Mouse (Mus musculus): Measurements from ENCODE around the gene Zfp786. TPM values are rescaled to one million over a fixed set of nuclear protein-coding genes. Genes with fewer than 3 reads are reported as not detected.
"Not testable (repeated sequence)": the region's sequence is repeated elsewhere in the genome, so short reads cannot be mapped to it uniquely, and the experiment has no call there.

Gene Zfp786
- 2.5 and 3.6 TPM in 2 replicates for polyA plus RNA-seq (2015; fragmentation: Nextera tagmentation; extraction: Ambion mirVana)

GRCm38 (mm10) chr6:47830104-47831078 lies at the start of gene Zfp786:
Zfp786 (minus strand) TSS chr6:47830867.
- WGBS = 1% methylated on average over 63 of the region's 64 CpGs
- Histone ChIP-seq H3K4me2 (peak within 1 kb of the TSS; percentile 53), H3K9me3 (no peaks in the 10 kb centered on the region), H3K27ac (peak within 1 kb of the TSS; percentile 81), H3K4me3 (peak within 1 kb of the TSS; percentile 90), H3K36me3 (no peaks in the 10 kb centered on the region), H3K27me3 (no peaks in the 10 kb centered on the region), H3K9ac (peak within 1 kb of the TSS; percentile 87), H3K4me1 (peaks cover 4% of the 10 kb centered on the region; the same call in 1 of the 2 replicates)
- peak; percentile 88 for ATAC-seq (ENCODE audit: insufficient number of reproducible peaks, low FRiP score, low TSS enrichment, low read depth)

DNA sequence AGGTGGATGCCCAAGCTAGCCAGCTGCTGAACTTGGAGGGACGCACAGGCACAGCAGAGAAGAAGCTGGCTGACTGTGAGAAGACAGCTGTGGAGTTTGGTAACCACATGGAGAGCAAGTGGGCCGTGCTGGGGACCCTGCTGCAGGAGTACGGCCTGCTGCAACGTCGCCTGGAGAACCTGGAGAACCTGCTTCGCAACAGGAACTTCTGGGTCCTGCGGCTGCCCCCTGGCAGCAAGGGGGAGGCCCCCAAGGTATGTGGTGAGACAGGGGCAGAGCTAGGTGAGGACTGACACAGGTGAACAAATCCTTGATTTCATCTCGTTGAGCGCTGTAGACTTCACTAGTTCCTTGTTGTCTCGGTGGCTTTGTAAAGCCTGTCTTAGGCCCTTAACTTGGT lies 49.5 kb upstream of the Zfp786 start:
- no peak for ATAC-seq (ENCODE audit: insufficient number of reproducible peaks, low FRiP score, low TSS enrichment, low read depth)
- Histone ChIP-seq H3K4me3 (no peak overlapping the region), H3K4me2 (no peak overlapping the region)

GRCm38 (mm10) chr6:47879049-47879716 lies 48.5 kb upstream of the Zfp786 start:
- peak overlapping the region; percentile 97 for H3K9ac ChIP-seq
- no peak for ATAC-seq (ENCODE audit: insufficient number of reproducible peaks, low FRiP score, low TSS enrichment, low read depth)
- H3K4me3 ChIP-seq = peak overlapping the region; percentile 91
- no peaks in the 10 kb centered on the region for H3K9me3 ChIP-seq
- peak overlapping the region; percentile 76 for H3K4me2 ChIP-seq
- peaks cover 19% of the 10 kb centered on the region for H3K4me1 ChIP-seq
- no peaks in the 10 kb centered on the region for H3K27me3 ChIP-seq
- peaks cover 44% of the 10 kb centered on the region for H3K36me3 ChIP-seq
- 59% methylated on average over 4 of the region's 4 CpGs for WGBS
- H3K27ac ChIP-seq = peak overlapping the region; percentile 98

More for the DNA sequence above, 49.5 kb upstream of the Zfp786 start:
- H3K36me3 ChIP-seq = peaks cover 54% of the 10 kb centered on the region
- H3K9ac ChIP-seq = no peak overlapping the region
- WGBS = 76% methylated on average over 10 of the region's 10 CpGs
- peaks cover 19% of the 10 kb centered on the region for H3K4me1 ChIP-seq
- H3K27ac ChIP-seq = peak overlapping the region; percentile 98; the same call in 1 of the 2 replicates
- H3K27me3 ChIP-seq = no peaks in the 10 kb centered on the region
- no peaks in the 10 kb centered on the region for H3K9me3 ChIP-seq

- peak overlapping the region; percentile 98 for H3K27ac ChIP-seq
- H3K27me3 ChIP-seq = no peaks in the 10 kb centered on the region
- ATAC-seq (ENCODE audit: insufficient number of reproducible peaks, low FRiP score, low TSS enrichment, low read depth) = no peak
- H3K9me3 ChIP-seq = no peaks in the 10 kb centered on the region
- WGBS = 50% methylated on average over 3 of the region's 3 CpGs
- peaks cover 38% of the 10 kb centered on the region for H3K36me3 ChIP-seq
- peak overlapping the region; percentile 91 for H3K4me3 ChIP-seq
- H3K9ac ChIP-seq = peak overlapping the region; percentile 97
- H3K4me2 ChIP-seq = peak overlapping the region; percentile 76
- H3K4me1 ChIP-seq = peaks cover 19% of the 10 kb centered on the region
Measured at GRCm38 (mm10) chr6:47878593-47878992, 47.9 kb upstream of the Zfp786 start.

DNA sequence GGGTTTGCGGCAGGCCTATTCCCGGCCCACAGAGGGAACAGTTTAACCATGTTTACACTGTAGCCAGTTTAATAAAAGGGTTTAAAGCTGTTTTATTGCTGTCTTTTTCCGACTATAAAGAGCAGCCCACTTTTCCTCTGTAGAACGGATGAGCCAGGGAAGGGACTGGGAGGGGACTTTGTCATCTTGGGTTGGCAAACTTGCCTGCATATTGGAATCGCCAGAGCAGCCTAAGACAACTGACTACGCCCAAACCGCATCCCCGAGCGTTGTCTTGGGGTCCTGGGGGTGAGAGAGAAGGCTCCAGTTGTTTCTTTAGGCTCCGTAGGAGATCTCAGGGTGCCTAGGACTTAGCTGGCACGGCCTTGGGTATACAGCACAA lies 47.5 kb upstream of the Zfp786 start:
- under 1% methylated on average over 11 of the region's 11 CpGs for WGBS
- peaks cover 33% of the 10 kb centered on the region for H3K36me3 ChIP-seq
- H3K9me3 ChIP-seq = no peaks in the 10 kb centered on the region
- H3K4me2 ChIP-seq = peak overlapping the region; percentile 76
- H3K27me3 ChIP-seq = no peaks in the 10 kb centered on the region
- H3K9ac ChIP-seq = peak overlapping the region; percentile 97
- peak overlapping the region; percentile 91 for H3K4me3 ChIP-seq
- peaks cover 19% of the 10 kb centered on the region for H3K4me1 ChIP-seq
- H3K27ac ChIP-seq = peak overlapping the region; percentile 98
- no peak for ATAC-seq (ENCODE audit: insufficient number of reproducible peaks, low FRiP score, low TSS enrichment, low read depth)

DNA sequence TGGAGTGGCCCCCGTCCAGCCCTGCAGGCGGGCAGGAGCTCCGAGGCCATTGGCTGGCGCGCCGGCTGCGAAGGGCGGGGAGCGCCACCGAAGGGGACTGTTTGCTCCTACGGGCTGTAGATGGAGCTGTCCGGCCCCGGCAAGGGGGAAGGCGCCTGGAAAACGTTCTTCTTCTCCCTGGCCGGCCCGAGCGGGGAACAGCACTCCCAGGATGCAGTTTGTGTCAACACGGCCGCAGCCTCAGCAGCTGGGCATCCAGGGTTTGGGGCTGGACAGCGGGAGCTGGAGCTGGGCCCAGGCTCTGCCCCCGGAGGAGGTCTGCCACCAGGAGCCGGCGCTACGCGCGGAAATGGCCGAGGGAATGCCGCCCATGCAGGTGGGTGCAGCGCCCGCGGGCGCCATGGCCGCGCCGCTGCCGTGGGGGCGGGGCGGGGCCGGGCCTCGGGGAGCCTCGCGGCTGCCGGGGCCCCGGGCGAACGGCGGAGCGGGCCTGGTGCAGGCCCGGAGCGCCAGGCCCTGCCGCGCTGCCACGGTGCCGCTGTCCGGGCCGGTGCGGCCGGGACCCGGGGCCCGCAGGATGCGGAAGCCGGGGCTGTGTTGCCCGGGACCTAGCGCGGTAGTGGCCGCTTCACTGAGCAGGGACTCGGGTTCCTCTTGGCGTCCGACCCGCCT lies 46.9 kb upstream of the Zfp786 start:
- Histone ChIP-seq H3K27me3 (no peaks in the 10 kb centered on the region), H3K4me3 (peak overlapping the region; percentile 91), H3K9ac (peak overlapping the region; percentile 97), H3K4me1 (peaks cover 19% of the 10 kb centered on the region), H3K9me3 (no peaks in the 10 kb centered on the region), H3K4me2 (peak overlapping the region; percentile 76), H3K36me3 (peaks cover 28% of the 10 kb centered on the region), H3K27ac (peak overlapping the region; percentile 98)
- under 1% methylated on average over 68 of the region's 71 CpGs for WGBS
- peak; percentile 95 for ATAC-seq (ENCODE audit: insufficient number of reproducible peaks, low FRiP score, low TSS enrichment, low read depth)

DNA sequence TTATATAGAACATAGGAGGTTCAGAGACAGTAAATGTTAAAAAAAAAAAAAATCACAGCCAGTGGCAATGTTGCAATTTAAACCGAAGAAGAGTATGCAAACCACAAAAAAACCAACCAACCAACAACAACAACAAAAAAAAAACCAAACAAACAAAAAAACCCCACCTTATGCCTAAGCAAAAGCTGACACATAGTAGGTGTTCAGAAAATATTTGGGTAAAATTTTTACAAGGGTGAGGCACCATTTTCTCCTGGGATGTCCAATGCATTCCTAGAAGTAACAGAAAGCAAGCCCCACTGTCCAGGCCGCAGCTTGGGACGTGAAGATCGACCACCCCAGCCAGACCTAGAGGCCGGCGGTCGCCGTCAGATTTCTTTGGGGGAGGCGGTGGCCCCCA lies 46.4 kb upstream of the Zfp786 start, which contains the start of gene Zfp282:
Gene Zfp282 (plus strand): TSS at position 147 of the 400 bp plus-strand sequence.
- ATAC-seq (ENCODE audit: insufficient number of reproducible peaks, low FRiP score, low TSS enrichment, low read depth) = no peak
- peaks cover 22% of the 10 kb centered on the region for H3K36me3 ChIP-seq
- no peaks in the 10 kb centered on the region for H3K27me3 ChIP-seq
- H3K4me3 ChIP-seq = peak within 1 kb of the TSS; percentile 91
- peak within 1 kb of the TSS; percentile 97 for H3K9ac ChIP-seq
- H3K4me2 ChIP-seq = peak within 1 kb of the TSS; percentile 76
- 7% methylated on average over 9 of the region's 9 CpGs for WGBS
- peaks cover 19% of the 10 kb centered on the region for H3K4me1 ChIP-seq
- no peaks in the 10 kb centered on the region for H3K9me3 ChIP-seq
- peak within 1 kb of the TSS; percentile 98 for H3K27ac ChIP-seq

DNA sequence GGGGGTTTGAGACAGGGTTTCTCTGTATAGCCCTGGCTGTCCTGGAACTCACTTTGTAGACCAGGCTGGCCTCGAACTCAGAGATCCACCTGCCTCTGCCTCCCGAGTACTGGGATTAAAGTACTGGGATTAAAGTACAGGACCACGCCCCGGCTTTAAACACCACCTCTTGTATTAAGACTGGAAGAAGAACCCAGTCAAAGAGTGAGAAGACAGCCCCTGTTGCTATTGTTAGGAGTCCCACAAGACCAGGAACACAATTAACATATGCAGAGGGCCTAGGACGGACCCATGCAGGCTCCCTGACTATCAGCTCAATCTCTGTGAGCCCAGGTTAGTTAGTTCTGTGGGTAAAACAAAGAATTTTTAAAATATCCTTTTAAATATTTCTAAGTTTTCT lies 41.6 kb upstream of the Zfp786 start:
- H3K27me3 ChIP-seq = no peaks in the 10 kb centered on the region
- ATAC-seq (ENCODE audit: insufficient number of reproducible peaks, low FRiP score, low TSS enrichment, low read depth) = no peak
- no peaks in the 10 kb centered on the region for H3K9me3 ChIP-seq
- H3K4me3 ChIP-seq = no peak overlapping the region
- peaks cover 20% of the 10 kb centered on the region for H3K36me3 ChIP-seq
- H3K9ac ChIP-seq = no peak overlapping the region
- no peak overlapping the region for H3K27ac ChIP-seq
- H3K4me1 ChIP-seq = no peaks in the 10 kb centered on the region
- WGBS = 88% methylated on average over 5 of the region's 5 CpGs
- no peak overlapping the region for H3K4me2 ChIP-seq

DNA sequence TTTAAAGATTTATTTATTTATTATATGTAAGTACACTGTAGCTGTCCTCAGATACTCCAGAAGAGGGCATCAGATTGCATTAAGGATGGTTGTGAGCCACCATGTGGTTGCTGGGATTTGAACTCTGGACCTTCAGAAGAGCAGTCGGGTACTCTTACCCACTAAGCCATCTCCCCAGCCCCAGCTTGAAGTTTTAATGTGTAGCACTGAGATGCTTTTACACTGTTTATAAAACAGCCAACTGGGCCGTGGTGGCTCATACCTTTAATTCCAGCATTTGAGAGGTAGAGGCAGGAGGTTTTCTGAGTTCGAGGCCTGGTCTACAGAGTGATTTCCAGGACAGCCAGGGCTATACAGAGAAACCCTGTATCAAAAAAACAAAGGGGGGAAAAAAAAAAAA lies 27.1 kb upstream of the Zfp786 start:
- not testable (repeated sequence) for H3K9me3 ChIP-seq; H3K27ac ChIP-seq; H3K27me3 ChIP-seq; H3K4me2 ChIP-seq; ATAC-seq (ENCODE audit: insufficient number of reproducible peaks, low FRiP score, low TSS enrichment, low read depth); H3K4me3 ChIP-seq; H3K9ac ChIP-seq; H3K4me1 ChIP-seq
- 86% methylated on average over 3 of the region's 3 CpGs for WGBS
- H3K36me3 ChIP-seq = peaks cover 31% of the 10 kb centered on the region

DNA sequence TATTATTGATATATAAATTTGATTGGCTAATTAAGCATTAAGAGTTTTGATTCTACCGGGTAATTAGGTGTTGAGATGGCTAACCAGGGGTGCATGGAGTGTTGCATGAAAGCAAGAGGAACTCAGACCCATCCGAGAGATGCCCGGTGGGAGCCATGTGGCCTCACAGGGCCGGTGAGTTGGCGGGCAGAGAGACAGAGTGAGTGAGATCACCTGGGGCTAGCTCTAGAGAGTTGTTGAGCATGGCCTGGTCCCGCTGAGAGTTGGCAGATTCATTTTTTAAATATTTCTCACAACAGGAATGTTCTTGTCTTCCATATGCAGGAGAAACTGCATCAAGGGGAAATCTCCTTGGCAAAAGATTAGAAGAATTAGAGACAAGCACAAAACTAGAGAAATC lies 26.6 kb upstream of the Zfp786 start:
- no peaks in the 10 kb centered on the region for H3K27me3 ChIP-seq

GRCm38 (mm10) chr6:47845779-47846178 lies 15.1 kb upstream of the Zfp786 start:
- Histone ChIP-seq H3K27me3 (no peaks in the 10 kb centered on the region), H3K9ac (no peak overlapping the region), H3K36me3 (peaks cover 5% of the 10 kb centered on the region; the same call in 1 of the 2 replicates), H3K9me3 (no peaks in the 10 kb centered on the region), H3K4me2 (no peak overlapping the region), H3K27ac (no peak overlapping the region), H3K4me3 (no peak overlapping the region), H3K4me1 (no peaks in the 10 kb centered on the region)
- ATAC-seq (ENCODE audit: insufficient number of reproducible peaks, low FRiP score, low TSS enrichment, low read depth) = no peak

More for the DNA sequence above, 26.6 kb upstream of the Zfp786 start:
- no peak for ATAC-seq (ENCODE audit: insufficient number of reproducible peaks, low FRiP score, low TSS enrichment, low read depth)
- Histone ChIP-seq H3K27ac (no peak overlapping the region), H3K4me2 (no peak overlapping the region), H3K9ac (no peak overlapping the region), H3K36me3 (peaks cover 26% of the 10 kb centered on the region), H3K9me3 (no peaks in the 10 kb centered on the region), H3K4me3 (no peak overlapping the region), H3K4me1 (no peaks in the 10 kb centered on the region)
- 85% methylated on average over 6 of the region's 6 CpGs for WGBS
